Mouse (Mus musculus): ENCODE measurements around the gene Rpia.

- TF ChIP-seq EP300 (IDR thresholded peaks at IDR 0.05; ENCODE audit: insufficient read depth, low read depth, low read length) (no peak), CTCF (IDR thresholded peaks at IDR 0.05; ENCODE audit: low read depth, low read length) (no peak), POLR2A (IDR thresholded peaks at IDR 0.05; ENCODE audit: insufficient read depth, low read length) (no peak)
Measured at GRCm38 (mm10) chr6:70840281-70840680, 48.2 kb upstream of the Rpia start.

Measured in ES-Bruce4 (cell line).